Mouse (Mus musculus) A20 (cell line): ENCODE measurements around the gene Gm11639.
"Not testable (repeated sequence)": the region's sequence is repeated elsewhere in the genome, so short reads cannot be mapped to it uniquely, and the experiment has no call there.

Experiments
- DNase-seq: peaks from one replicate; pipeline ENCODE4 v3.0.0-alpha.2; 2011; ENCODE audit warnings: low read depth, low spot score

The Gm11639 gene

GRCm38 (mm10) chr11:105112448-105112847, 426.9 kb downstream of the Gm11639 start:
- not testable (repeated sequence) for DNase-seq

GRCm38 (mm10) chr11:105117814-105118213, 432.3 kb downstream of the Gm11639 start:
- DNase-seq = no peak

- no peak for DNase-seq
Observed at GRCm38 (mm10) chr11:105120551-105121061, 435.1 kb downstream of the Gm11639 start.

- peak; percentile 39 for DNase-seq
Observed at GRCm38 (mm10) chr11:105121792-105122191, 436.3 kb downstream of the Gm11639 start.

- peak; percentile 80 for DNase-seq
Observed at GRCm38 (mm10) chr11:105123986-105124385, 438.5 kb downstream of the Gm11639 start.

- peak; percentile 94 for DNase-seq
Observed at GRCm38 (mm10) chr11:105125735-105126519, 440.4 kb downstream of the Gm11639 start, which contains the start of gene Mettl2. TSS of gene Mettl2 (plus strand) at chr11:105126425.

- no peak for DNase-seq
Observed at GRCm38 (mm10) chr11:105126520-105127029, 441.1 kb downstream of the Gm11639 start.

GRCm38 (mm10) chr11:105135692-105136091, 450.2 kb downstream of the Gm11639 start:
- DNase-seq = no peak

GRCm38 (mm10) chr11:105137255-105137654, 451.7 kb downstream of the Gm11639 start:
- not testable (repeated sequence) for DNase-seq

GRCm38 (mm10) chr11:105140512-105140911, 455.0 kb downstream of the Gm11639 start:
- DNase-seq = not testable (repeated sequence)

- DNase-seq = no peak
Observed at GRCm38 (mm10) chr11:105141115-105141514, 455.6 kb downstream of the Gm11639 start.

GRCm38 (mm10) chr11:105143564-105143963, 458.1 kb downstream of the Gm11639 start:
- DNase-seq = no peak

GRCm38 (mm10) chr11:105144084-105144483, 458.6 kb downstream of the Gm11639 start:
- DNase-seq = no peak

GRCm38 (mm10) chr11:105144508-105145210, 459.2 kb downstream of the Gm11639 start:
- DNase-seq = no peak

GRCm38 (mm10) chr11:105145211-105145610, 459.7 kb downstream of the Gm11639 start:
- DNase-seq = no peak

GRCm38 (mm10) chr11:105146593-105146992, 461.1 kb downstream of the Gm11639 start, which contains the start of gene Gm10842:
TSS of gene Gm10842 (plus strand) at chr11:105146893.
- no peak for DNase-seq

- no peak for DNase-seq
Observed at GRCm38 (mm10) chr11:105149353-105149752, 463.8 kb downstream of the Gm11639 start.

- peak; percentile 23 for DNase-seq
Observed at GRCm38 (mm10) chr11:105149766-105150165, 464.3 kb downstream of the Gm11639 start.

GRCm38 (mm10) chr11:105150691-105151090, 465.2 kb downstream of the Gm11639 start:
- peak; percentile 7 for DNase-seq

GRCm38 (mm10) chr11:105151226-105152016, 465.9 kb downstream of the Gm11639 start:
- no peak for DNase-seq

GRCm38 (mm10) chr11:105152017-105152300, 466.5 kb downstream of the Gm11639 start:
- DNase-seq = no peak
